Mouse (Mus musculus): ENCODE data around the gene Gnat1. TPM values are rescaled to one million over a fixed set of nuclear protein-coding genes. Genes with fewer than 3 reads are reported as not detected.
A peak's percentile ranks its signal among the peaks of the same experiment; 100 is the strongest.

The Gnat1 gene
- total RNA-seq, 2 experiments from 2014 or later = 0.32 to 0.93 TPM

DNA sequence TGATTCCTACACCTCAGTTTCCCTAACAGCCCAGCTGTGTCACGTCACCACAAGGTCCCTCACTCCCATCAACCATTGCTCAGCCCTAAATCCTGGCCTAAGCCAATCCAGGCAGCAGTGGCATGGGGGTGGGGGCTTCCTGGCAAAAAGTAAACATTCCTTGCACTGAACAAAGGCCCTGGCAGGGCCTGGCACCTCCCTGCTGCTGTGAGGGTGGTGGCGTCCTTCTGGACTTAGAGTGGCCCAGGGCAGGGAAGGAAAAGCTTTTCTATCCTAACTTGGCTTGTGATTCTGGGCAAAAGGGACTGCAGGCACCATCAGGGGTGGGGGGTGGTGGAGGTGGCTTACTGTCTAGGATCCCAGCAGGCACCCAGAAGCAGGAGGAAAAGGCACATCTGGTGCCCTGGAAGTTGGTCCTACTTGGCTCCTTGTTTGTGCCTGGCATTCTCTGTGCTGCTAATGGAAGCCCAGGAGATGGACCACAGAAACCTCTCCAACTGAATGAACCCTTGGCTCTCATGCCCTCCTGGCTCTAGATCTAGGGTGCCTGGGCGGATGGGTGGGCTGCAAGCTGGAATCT lies 23.2 kb upstream of the Gnat1 start:
- no peak for DNase-seq (ENCODE audit: extremely low spot score in 1 of 2, low spot score in 2 of 2)
- intact Hi-C loops (cut with DNase I) = loop anchor here (5.0 kb wide), 1 partner anchor 35 kb away; no protein-coding TSS in a partner anchor

DNA sequence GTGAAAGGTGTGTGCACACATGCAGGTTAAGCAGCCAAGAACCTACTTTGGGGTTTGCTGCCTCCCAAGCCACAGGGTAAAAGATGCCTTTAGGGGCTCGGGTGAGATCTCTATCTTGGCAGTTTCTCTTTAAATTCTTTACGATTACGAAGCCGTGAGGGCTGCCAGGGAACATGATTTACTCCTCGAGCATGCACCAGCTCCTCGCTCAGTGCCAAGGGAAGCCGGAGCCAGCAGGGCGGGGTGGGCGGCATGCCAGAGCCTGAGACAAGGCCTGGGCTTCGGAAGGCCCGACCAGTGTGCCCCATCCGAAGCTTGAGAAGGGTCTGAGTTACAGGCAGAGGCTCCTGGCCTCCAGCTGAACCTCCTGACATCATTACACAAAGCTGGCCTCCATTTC lies 22.1 kb upstream of the Gnat1 start:
- peak; percentile 82 to 87 for DNase-seq (ENCODE audit: extremely low spot score in 1 of 2, low spot score in 2 of 2)
- intact Hi-C loops (cut with DNase I) = loop anchor here (5.0 kb wide), 1 partner anchor 36 kb away; no protein-coding TSS in a partner anchor

DNA sequence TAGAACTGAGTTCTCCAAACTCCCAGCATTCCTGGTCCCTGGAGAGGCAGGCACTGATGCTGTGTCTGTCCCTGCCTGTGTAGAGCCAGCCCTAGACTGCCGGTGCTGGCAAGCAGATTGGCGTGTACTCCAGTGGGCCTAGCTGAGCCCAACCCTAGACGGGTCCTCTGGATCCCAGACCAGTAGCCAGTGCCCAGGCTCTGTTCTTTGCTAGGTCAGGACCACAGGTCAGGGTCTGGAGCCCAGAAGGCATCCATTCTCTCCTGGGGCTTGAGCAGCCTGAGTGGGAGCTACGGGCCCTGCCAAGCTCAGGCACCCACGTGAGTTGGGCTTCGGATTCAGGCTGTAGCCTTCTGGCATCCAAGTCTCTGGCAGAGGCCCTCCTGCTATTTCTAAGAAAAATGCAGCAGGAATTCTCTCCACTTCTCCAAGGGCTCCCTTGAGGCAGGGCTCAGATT lies 20.6 kb upstream of the Gnat1 start:
- intact Hi-C loops (cut with DNase I) = loop anchor here (5.0 kb wide), 1 partner anchor 37 kb away; no protein-coding TSS in a partner anchor
- peak in 1 of 2 experiments; percentile 59 for DNase-seq (ENCODE audit: extremely low spot score in 1 of 2, low spot score in 2 of 2)

DNA sequence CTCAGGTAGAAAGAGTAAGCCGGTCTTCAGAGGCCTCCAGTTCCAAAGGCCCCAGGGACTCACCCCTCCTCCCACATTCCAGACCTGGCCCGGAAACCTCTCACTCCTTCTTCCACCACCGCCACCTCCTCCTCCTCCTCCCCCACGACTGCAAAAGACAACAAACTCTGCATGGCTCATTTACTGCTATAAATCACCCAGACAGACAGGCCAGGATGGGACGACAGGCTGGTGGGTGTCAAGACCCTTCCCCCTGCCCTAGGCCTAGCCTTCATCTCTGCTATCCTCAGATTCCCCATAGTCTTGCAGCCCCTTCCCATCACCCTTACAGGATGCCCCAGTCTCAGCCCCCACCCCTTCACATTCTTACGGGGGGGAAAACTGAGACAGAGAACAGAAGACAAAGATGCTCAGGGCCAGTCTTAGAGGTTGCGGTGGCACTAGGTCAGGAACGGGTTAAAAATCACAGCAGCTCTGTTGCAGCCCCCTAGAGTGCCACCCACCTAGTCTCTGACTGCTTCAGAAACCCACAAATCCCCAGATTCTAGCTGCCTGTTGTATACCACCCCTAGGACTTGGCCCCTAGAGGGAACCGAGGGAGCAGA lies 20.0 kb upstream of the Gnat1 start:
- no peak for DNase-seq (ENCODE audit: extremely low spot score in 1 of 2, low spot score in 2 of 2)
- intact Hi-C loops (cut with DNase I) = no loop called here

DNA sequence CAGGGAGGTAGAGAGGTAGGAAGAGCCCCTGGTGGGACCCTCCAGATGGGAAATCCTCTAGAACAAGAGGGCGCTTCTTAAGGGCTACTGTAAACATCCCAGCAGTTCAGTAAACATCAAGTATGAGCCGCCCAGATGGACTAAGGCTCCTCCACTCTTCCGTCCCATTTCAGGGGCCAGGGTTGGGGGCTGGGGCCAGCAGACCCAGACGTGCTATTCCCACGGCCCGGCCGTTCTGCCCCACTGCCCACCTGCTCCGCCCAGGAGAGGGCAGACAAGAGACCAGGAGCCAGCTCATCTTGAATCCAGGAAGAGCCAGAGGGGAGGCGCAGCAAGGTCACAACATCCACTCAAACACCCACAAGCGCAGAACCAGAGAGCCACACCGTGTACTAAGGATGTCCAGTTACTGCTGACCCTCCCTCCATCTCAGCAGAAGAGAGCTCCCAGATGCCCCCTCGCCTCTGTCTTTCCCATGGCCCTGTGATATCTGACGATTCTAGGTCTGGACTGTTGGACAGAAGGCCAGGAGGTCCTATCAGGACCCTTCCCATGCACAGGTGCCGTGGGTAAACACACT lies 19.2 kb upstream of the Gnat1 start:
- intact Hi-C loops (cut with DNase I) = no loop called here
- DNase-seq (ENCODE audit: extremely low spot score in 1 of 2, low spot score in 2 of 2) = no peak

DNA sequence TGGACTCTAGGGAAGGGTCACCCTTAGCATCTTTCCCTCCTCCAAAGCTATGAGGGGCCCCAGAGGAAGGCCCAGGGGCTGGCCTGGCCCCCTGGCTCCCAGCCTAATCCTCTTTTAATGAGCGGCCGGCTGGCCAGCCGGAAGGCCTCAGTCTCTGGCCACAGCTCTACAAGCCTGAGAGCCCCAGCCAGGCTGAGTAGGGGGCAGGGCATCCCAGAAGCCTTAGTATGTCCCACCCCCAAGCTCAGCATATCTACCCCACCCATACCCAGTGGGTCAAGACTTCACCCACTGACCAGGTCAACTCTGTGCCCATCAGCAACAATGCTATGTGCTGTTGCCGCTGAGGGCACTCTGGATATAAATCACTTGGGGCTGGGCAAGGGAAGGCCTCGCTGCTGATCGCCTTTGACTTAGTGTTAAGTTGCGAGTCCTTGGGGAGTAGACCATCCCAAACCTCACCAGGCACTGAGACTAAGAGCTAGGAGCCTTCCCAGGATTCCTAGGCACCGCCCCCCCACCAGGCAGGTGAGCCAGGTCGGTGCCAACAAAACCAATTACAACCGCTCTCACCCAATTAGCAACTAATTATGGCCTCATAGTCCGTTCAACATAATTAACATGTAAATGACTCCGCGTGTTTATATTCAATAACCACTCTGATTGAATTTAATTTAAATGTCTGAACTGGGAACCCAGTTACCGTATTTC lies 18.5 kb upstream of the Gnat1 start:
- intact Hi-C loops (cut with DNase I) = no loop called here
- no peak for DNase-seq (ENCODE audit: extremely low spot score in 1 of 2, low spot score in 2 of 2)

DNA sequence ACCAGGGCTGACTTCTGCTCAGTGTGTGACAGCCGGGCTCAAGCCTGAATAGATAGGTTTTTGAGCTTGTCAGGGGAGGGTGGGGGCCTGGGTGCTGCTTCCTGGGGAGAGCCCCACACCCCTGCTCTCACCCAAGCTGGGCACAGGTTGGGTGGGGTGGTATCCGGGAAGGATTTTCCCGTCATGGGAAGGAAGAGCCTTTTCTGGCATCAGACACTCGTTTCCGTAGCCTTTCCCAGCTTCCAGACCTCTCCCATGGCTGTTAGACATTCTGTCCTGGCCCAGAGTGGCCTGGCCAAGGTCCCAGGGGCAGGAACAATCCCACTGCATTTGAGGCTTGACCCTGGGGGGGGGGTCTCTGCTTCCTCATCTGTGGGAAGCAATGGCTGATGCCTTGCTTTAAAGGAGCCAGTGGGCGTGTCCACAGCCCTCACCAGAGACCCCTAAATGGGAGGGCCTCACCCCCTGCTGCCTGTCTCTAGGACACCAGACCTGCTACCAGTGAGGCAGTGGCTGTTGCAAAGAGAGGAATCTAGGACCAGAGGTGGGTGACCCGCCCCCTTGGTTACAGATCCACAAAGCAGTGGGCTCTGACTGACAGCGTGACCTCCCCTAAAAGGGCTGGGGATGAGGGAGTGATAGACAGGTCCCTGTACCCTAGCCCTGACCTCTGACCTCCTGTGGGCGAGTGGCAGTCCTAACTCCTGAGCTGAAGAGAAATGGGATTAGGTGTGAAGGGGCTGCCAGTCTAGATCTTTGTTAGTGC lies 17.5 kb upstream of the Gnat1 start:
- intact Hi-C loops (cut with DNase I) = no loop called here
- DNase-seq (ENCODE audit: extremely low spot score in 1 of 2, low spot score in 2 of 2) = no peak

DNA sequence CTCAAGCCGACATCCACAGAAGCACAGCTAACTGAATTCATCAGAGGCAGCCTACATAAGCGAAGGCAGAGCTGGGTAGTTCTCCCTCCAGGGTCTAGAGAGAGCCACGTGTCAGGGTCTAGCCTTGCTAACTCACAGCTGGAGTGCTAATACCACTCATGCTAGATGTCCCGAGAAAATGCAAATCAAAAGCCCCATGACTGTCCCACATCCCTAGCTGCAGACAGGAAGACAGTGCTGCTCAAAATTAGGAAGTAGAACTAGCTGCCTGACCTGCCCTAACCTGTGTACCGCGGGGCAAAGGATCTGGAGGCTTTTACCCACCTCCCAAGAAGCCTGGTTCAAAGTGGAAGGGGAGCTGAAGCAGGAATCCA lies 16.6 kb upstream of the Gnat1 start:
- DNase-seq (ENCODE audit: extremely low spot score in 1 of 2, low spot score in 2 of 2) = no peak
- intact Hi-C loops (cut with DNase I) = no loop called here

DNA sequence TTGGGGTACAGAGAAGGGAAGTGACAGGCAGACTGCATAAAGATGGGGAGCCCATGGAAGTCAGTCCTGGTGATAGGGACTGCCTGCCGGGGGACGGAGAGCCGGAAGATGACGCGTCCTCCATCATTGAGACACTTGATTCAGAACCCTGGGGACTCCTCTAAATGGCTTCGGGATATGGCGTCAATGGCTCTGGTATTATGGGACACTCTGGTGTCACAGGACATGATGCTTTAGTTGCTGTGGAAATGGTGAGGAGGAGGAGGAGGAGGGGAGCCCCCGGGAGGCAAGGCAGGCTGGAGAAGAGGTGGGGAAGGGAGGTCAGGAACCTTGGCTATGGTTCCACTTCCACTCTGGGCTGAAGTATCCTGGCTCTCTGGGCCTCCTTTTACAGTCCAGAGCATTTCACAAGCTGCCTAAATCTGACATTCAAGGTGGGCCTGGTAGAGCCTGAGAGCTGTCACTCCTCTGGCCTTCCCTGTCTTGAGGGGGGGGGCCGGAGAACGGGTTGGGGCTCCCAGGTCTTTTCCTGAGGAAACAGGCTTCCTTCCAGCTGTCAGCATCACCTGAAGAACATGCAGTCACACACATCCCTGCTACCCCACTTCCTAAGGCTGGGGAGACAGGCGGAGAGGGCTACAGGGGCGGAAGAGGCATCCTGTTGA lies 16.1 kb upstream of the Gnat1 start:
- DNase-seq (ENCODE audit: extremely low spot score in 1 of 2, low spot score in 2 of 2) = no peak
- intact Hi-C loops (cut with DNase I) = no loop called here

DNA sequence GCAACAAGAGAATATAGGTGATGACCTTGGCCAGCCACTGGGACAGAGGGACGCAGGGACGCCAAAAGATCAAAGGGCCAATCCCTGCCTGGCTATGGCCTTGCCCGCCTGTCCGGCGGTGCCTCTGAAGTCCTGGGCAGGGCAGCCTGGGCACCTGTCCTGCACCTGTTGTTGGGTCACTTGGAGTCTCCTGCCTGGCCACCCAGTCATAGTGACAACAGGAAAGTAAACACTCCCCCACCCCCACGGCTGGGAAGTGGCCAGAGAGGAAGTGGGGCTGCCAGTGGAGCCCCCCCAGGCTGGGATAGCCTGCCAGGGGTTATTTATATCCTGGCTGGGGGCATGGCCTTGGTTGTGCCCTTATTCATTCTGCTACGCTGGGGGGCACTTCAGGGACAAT lies 15.1 kb upstream of the Gnat1 start:
- intact Hi-C loops (cut with DNase I) = no loop called here
- DNase-seq (ENCODE audit: extremely low spot score in 1 of 2, low spot score in 2 of 2) = no peak

DNA sequence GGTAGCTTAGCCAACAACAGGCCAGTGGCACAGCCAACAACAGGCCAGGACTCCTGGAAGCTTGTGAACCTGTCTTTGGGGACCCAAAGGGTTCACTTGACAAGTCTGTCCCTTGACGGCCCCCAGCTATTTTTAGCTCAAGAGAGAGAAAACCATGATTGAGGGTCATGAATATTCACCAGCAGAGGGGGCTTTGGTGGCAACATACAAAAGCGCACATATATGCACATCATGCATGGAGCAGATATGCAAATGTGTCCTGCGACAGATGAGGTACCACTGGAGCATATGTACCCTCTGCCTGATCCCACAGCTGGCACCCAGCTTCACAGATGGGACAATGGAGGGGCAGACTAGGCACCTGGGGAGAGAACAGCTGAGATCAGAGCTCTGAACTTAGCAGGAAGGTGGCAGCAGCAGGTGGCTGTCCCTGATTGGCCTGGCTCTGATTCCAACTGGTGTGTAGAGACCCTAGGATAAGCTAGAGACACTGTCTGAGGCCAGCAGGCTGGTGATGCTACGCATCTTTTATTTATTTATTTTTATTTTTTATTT lies 14.0 kb upstream of the Gnat1 start:
- DNase-seq (ENCODE audit: extremely low spot score in 1 of 2, low spot score in 2 of 2) = no peak
- intact Hi-C loops (cut with DNase I) = no loop called here

DNA sequence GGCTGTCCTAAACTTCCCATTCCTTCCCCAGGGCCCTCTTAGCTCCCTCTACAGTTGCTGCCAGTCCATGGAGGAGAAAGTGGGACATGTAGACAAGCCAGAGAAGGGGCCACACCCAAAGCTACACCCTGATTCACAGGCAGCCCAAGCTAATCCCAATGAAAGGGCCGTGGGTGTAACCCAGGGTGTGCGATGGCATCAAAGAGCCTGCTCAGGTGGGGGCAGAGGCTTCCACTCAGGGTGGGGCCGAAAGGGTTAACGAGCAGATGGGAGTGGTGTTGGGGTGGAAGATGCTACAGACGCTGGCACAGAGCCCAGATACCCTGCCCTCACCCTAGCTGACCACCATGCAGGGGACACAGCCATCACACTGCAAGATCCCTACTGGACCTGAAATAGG lies 13.3 kb upstream of the Gnat1 start:
- DNase-seq (ENCODE audit: extremely low spot score in 1 of 2, low spot score in 2 of 2) = no peak
- intact Hi-C loops (cut with DNase I) = no loop called here

DNA sequence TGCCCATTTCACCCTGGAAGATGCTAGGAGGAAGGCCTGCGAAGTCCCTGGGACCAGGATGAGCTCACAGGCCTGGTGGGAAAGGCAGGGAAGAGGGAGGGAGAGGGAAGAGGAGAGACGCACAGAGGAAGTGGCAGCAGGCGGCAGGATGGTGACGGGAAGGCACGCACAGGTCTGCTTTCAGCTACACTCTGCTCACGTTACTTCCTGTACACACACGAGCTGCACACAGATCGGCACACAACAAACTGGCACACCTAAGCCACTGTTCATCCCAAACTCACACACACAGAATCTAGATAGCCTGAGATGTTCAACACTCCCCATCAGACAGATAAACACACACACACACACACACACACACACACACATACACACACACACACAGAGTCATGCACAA lies 10.9 kb upstream of the Gnat1 start:
- intact Hi-C loops (cut with DNase I) = no loop called here

DNA sequence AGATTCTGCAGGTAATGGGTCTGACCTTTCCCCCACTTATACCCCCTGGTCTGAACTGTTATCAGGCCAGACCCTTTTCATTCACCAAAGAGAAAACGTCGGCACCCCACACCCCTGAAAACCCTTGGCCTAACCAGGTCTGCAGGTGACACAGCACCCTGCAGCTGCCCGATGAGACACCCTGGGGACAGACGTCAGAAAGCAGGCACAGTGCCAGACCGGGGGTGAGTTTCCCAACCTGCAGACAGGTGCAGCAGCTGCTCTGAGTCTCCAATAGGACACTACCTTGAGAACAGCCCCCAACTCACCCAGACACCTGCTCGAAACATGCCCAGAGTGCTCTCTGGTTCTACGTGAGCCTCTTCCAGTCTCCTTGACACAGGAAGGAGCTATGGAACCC lies 9.4 kb upstream of the Gnat1 start:
- intact Hi-C loops (cut with DNase I) = no loop called here
- no peak for DNase-seq (ENCODE audit: extremely low spot score in 1 of 2, low spot score in 2 of 2)

More for the DNA sequence above, 10.9 kb upstream of the Gnat1 start:
- no peak for DNase-seq (ENCODE audit: extremely low spot score in 1 of 2, low spot score in 2 of 2)

DNA sequence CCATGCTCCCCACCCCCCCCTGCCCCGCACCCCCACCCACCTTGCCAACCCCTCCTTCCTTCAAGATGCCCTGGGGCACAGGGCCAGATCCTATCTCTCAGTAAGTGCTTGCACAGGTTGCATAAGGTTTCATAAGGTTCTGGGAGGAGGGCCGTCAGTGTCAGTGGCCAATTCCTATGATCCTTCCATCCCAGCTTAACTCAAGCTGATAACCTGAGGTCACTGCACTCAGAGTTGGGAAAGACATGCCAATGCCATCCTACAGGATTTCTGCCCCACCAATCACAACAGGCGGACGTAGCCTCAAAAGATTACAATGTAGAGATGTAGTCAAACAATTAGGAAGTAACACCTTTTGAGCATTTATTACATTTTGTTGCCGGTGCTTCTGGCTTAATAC lies 8.9 kb upstream of the Gnat1 start:
- no peak for DNase-seq (ENCODE audit: extremely low spot score in 1 of 2, low spot score in 2 of 2)
- intact Hi-C loops (cut with DNase I) = no loop called here

DNA sequence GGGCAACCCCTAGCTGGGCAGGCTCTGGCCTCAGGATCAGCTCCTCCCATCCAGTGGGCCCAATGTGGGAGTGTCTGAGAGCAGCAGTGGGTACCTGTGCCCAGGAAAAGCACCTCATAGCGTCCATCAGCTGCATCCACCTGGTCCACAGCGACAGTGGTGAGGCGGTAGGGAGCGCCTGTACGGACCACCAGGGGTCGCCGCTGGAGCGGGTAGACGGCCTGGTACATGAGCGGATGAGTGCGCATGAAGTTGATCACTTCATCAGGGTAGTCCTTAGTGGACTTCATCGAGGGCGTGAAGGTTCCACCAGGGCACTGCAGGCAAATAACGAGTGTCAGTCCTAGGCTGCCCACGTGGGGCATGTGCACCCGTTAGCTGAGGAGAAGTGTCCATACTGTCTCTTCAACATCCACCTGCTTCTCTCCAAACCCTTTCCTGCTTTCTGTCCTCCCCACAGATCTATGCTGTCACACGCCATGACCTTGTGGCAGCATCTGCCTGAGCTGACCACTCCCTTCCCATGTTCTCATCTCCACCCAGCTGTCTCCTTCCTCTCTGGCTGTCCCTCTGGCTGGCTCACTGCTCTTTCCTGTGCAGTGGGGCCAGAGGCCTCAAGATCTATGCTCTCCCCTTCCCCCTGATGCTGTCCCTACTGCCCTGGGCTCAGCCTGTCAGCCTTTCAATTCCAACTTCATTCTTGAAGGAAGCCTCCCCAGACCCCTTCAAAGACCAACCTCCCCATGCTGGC lies 5.9 kb upstream of the Gnat1 start:
- peak in 1 of 2 experiments; percentile 79 for DNase-seq (ENCODE audit: extremely low spot score in 1 of 2, low spot score in 2 of 2)
- intact Hi-C loops (cut with DNase I) = loop anchor here (1.0 kb wide), 1 partner anchor 52 kb away; no protein-coding TSS in a partner anchor

DNA sequence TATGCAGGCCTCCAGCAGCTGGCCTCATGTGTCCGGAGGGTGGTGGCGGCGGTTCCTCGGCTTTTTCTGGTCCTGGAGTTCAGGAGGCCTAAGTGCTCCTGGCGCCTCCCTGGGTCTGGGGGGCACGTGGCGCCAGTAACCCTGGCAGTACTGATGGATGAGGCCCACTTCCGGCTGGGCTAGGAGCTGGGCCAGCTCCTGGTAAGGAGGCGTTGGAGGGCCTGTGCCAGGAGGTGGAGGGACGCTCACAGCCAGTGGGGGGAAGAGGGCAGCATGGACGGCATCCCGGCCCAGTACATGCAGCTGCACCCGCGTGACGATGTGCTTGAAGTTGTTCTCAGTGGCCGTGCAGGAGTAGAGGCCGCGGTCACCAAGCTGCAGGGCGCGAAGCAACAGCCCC lies 2.9 kb upstream of the Gnat1 start:
- intact Hi-C loops (cut with DNase I) = no loop called here

DNA sequence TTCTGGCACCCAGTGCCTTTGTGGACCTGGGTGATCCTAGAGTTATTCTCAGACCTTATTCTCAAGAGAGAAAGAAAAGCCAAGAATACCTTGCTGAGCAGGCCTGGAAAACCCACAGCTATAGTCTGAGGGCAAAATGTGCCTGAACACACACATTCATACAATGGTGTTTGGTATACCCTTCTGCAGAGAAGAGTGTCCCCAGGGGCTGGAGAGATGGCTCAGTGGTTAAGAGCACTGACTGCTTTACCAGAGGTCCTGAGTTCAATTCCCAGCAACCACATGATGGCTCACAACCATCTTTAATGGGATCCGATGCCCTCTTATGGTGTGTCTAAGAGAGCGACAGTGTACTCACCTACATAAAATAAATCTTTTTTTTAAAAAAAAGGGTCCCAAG lies 651 bp downstream of the Gnat1 start:
- DNase-seq (ENCODE audit: extremely low spot score in 1 of 2, low spot score in 2 of 2) = no peak
- intact Hi-C loops (cut with DNase I) = loop anchor here (5.0 kb wide), 1 partner anchor 77 kb away; no protein-coding TSS in a partner anchor

More for the DNA sequence above, 2.9 kb upstream of the Gnat1 start:
- no peak for DNase-seq (ENCODE audit: extremely low spot score in 1 of 2, low spot score in 2 of 2)

Data from left cerebral cortex, postnatal 10 days (tissue).